Mouse (Mus musculus) bone marrow macrophage, adult 2 months (primary cell): Measurements from ENCODE around the gene Styx. TPM values are rescaled to one million over a fixed set of nuclear protein-coding genes. Genes with fewer than 3 reads are reported as not detected.
"Not testable (repeated sequence)": the region's sequence is repeated elsewhere in the genome, so short reads cannot be mapped to it uniquely, and the experiment has no call there.

Experiments
- H3K27ac ChIP-seq: 2 replicates; pipeline ENCODE4 v1.5.1; 2012; ENCODE audit warnings: low read depth, low read length; ENCODE audit not compliant: insufficient read depth
- H3K4me1 ChIP-seq: 2 replicates; pipeline ENCODE4 v1.6.1; 2012; ENCODE audit warnings: low read length; ENCODE audit not compliant: control insufficient read depth, insufficient read depth
- H3K4me3 ChIP-seq: 2 replicates; pipeline ENCODE4 v1.5.1; 2012; ENCODE audit warnings: mild to moderate bottlenecking, low read length, moderate library complexity; ENCODE audit not compliant: insufficient read depth
- CTCF ChIP-seq: IDR thresholded peaks from 2 replicates; pipeline ENCODE4 v1.5.1; 2012; ENCODE audit warnings: low read depth, mild to moderate bottlenecking, low read length, moderate library complexity
- POLR2A ChIP-seq: IDR thresholded peaks from 2 replicates; pipeline ENCODE4 v1.6.1; 2012; ENCODE audit warnings: mild to moderate bottlenecking, low read depth, low read length, borderline replicate concordance
- polyA plus RNA-seq: library from polyadenylated mRNA; stranded (reverse); fragments of >200 nt; gene quantifications from 2 replicates; pipeline ENCODE4 v1.2.4, GENCODE M21; 2012; ENCODE audit not compliant: missing spikeins, insufficient read depth, insufficient read length

The Styx gene
- polyA plus RNA-seq, 1 experiment, result 20.9 TPM

DNA sequence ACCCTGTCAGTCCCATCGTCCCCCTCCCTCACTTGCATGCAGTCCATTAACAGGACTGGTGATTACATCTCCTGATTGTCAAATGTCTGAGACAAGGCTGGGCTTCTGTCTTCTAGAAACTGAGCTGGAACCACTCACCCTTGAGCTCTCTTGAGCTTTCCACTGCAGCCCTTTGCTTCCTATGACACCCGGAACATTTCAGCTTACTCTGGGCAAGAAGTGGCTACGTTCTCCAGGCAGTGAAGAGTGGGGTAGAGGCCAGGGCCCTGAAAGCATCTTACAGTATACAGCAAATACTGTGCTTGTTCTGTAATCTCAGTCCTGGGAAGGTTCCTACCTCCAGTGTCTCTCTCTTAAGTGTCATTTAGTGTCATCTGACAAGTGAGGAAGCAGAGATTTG lies 38.3 kb downstream of the Styx start:
- Histone ChIP-seq H3K27ac (0 out of 2 replicates have a peak overlapping the region, but pooled peaks have one; percentile 13), H3K4me3 (peak overlapping the region; percentile 95), H3K4me1 (peaks cover 10% of the 10 kb centered on the region)
- TF ChIP-seq POLR2A, result no peak
- TF ChIP-seq CTCF, result no peak

DNA sequence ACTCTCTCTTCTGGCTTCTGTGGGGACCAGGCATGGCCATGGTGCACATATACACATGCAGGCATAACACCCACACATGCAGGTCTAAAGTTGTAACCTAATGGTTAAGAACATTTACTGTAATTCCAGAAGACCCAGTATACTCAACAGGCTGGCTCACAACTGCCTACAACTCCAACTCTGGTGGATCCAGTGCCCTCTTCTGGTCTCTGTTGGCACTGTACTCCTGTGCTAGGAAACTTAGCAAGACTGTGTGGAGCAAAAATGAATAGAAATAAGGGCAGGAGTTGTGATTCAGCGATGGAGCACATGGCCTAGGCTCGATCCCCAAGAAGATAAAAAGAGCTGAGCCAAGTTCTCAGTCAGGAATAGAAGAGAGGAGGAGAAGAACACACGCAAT lies 48.9 kb downstream of the Styx start:
- TF ChIP-seq CTCF, result no peak
- TF ChIP-seq POLR2A, result no peak
- Histone ChIP-seq H3K27ac (no peak overlapping the region), H3K4me1 (no peaks in the 10 kb centered on the region), H3K4me3 (no peak overlapping the region)

DNA sequence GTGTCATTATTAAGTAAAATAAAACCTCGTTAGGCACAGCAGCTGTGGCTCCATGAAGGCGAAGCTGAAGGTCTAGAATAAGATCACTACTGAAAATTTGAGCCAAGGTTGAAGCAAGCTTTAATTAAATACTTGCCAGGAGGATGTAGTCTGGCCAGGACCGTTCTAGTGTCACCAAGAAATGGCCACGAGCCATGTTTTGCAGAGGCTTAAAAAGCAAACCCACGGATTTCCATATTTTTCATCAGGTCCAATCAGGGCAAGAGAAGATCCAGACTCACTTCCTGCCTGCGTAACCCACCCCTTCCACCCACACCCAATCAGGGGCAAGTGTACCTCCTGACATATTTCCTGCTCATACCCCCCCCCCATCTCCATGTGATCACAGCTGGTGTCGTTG lies 52.8 kb downstream of the Styx start:
- no peak overlapping the region for H3K4me3 ChIP-seq
- H3K27ac ChIP-seq, result no peak overlapping the region
- TF ChIP-seq CTCF (no peak), POLR2A (no peak)
- H3K4me1 ChIP-seq, result no peaks in the 10 kb centered on the region

DNA sequence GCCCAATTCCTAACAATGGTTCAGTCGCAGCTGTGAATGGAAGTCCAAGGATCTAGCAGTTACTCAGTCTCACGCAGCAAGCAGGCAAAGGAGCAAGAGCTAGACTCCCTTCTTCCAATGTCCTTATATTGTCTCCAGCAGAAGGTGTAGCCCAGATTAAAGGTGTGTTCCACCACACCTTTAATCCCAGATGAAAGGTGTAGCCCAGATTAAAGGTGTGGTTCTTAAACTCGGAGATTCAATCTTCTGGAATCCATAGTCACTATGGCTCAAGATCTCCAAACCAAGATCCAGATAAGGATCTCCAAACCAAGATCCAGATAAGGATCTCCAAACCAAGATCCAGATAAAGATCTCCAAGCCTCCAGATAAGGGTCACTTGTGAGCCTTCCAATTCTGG lies 53.9 kb downstream of the Styx start, which contains the start of gene Gnpnat1:
TSS of gene Gnpnat1 (minus strand) at position 101 of the 400 bp plus-strand sequence.
- not testable (repeated sequence) for H3K4me3 ChIP-seq, H3K4me1 ChIP-seq, H3K27ac ChIP-seq

DNA sequence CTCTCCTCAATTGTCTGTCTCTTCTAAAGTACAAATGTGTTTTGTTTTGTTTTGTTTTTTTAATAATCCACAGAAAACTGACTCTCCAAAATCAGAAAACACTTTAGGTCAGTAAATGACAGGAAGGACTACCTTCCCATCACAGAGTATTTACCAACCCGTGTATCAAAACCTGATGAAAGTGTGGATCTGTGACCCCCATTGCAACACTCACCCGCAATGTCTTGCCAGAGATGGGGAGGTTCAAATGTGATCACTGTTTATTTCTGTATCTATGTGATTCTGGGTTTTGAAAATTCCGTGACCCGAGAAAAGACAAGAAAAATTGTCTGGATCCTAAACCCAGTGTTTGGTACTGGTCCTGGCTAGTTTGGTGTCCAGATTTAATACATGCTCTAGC lies 65.4 kb downstream of the Styx start:
- H3K4me1 ChIP-seq, result no peaks in the 10 kb centered on the region
- H3K4me3 ChIP-seq, result no peak overlapping the region
- TF ChIP-seq POLR2A (no peak), CTCF (no peak)
- H3K27ac ChIP-seq, result no peak overlapping the region

DNA sequence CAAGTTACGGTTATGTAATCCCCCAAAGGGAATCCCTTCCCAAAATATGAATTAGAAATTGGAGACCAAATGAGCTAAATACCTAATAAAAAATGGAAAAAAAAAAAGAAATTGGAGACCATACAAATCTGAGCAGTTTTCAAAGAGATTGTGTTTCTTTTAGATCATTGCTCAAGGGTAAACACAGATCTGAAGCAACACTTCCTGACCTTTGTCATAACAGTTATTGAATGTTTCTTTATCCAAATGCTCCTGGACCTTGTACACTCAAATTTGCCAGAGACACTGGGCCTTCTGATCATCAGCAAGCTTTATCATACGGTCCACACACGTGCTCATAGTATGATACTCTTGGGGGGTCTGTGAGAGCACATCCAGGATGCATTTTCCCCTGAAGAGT lies 67.7 kb downstream of the Styx start:
- Histone ChIP-seq H3K4me3 (no peak overlapping the region), H3K4me1 (no peaks in the 10 kb centered on the region), H3K27ac (no peak overlapping the region)
- TF ChIP-seq CTCF (no peak), POLR2A (no peak)

DNA sequence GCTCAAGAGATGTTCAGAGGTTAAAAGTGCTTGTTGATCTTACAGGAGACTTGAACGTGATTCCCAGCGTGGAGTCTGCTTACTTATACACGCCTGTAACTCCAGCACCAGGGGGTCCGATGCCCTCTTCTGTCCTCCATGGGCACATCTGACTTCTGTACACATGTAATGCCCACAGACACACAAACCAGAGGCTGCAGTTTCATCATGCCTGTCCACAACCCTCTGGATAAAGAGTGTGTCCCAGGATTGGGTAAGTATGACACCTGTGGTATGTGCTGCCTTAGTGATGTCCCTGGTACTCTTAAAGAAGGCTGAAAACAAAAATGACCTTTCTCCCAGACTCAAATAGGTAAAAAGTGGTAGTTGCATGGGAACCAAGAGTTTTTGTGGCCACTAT lies 68.4 kb downstream of the Styx start:
- no peaks in the 10 kb centered on the region for H3K4me1 ChIP-seq
- no peak for TF ChIP-seq POLR2A
- TF ChIP-seq CTCF, result no peak
- no peak overlapping the region for H3K4me3 ChIP-seq
- H3K27ac ChIP-seq, result no peak overlapping the region

DNA sequence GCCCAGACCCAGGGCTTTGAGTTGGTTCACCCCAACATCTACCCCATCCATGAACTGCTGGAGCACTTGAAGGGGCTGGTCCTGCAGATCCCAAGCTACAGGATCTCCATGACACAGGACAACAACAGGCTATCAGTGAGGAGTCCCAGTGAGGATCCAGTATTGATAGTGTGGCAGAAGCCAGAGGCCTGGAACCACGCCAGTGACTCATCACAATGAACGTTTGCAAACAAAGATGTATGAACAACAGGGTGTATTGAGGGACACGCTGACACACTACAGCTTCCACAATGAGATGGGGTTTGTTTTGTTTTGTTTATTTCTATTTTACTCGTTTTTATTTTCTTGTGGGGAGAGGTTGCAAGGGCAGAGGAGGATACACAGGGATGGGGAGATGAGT lies 71.5 kb downstream of the Styx start:
- H3K27ac ChIP-seq, result no peak overlapping the region
- TF ChIP-seq CTCF (no peak), POLR2A (no peak)
- no peak overlapping the region for H3K4me3 ChIP-seq
- H3K4me1 ChIP-seq, result no peaks in the 10 kb centered on the region

DNA sequence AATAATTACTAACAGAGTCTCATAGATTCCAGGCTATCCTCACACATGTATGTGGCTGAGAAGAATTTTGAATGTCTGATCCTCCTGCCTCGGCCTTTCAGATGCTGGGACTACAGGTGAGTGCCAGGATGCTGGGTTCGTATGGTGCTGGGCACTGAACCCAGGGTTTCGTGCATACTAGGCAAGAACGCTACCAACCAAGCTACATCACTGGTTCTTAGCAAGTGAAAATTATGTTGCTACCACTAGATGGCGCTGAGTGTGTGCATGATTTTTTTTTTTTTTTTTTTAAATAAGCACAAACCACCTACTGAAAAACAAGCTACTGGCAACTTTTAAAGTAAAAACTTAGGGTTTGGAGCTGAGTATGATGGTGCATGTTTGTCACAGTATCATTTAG lies 72.3 kb downstream of the Styx start:
- Histone ChIP-seq H3K27ac (no peak overlapping the region), H3K4me3 (no peak overlapping the region), H3K4me1 (no peaks in the 10 kb centered on the region)
- TF ChIP-seq CTCF (no peak), POLR2A (no peak)

DNA sequence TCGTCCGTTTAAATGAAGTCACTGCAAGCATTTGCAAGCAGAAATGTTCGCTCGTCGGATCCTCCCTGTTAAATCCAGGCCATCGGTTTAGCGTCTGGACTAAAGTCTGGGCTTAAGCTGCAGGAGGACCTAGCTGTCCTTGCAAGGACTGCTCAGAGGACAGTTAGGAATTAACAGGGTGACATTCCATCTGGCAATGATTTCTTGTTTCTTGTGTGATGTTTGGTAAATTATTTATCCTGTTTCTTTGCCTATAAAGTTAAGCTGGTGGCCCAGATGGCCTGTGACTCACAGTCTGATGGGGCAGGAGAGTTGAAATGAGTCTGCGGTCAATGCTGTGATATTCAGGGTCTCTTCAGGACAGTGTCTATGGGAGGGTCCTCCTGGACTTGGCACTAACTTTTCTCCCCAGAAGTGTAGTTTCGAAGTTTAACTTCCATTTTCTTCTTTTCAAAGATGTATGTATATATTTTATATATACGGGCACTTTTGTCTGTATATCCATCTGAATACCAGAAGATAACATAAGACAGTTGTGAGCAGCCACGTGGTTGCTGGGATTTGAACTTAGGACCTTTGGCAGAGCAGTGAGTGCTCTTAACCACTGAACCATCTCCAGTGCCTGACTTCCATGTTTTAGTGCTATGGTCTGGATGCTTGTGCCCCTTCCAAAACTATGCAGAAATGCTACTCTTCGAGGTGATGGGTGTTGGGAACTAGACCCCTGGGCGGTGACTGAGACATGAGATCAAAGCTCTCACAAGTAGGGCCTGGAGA lies 79.4 kb downstream of the Styx start:
- no peak overlapping the region for H3K4me3 ChIP-seq
- TF ChIP-seq POLR2A (no peak), CTCF (no peak)
- no peak overlapping the region for H3K27ac ChIP-seq
- H3K4me1 ChIP-seq, result no peaks in the 10 kb centered on the region
